13 mouse cellular contexts compared by ENCODE assay signal in genomic region chr6:146195854-146196457, GRCm38 (mm10).
DNase-seq lines count a peak whose midpoint lies in the region; ATAC-seq lines count a peak whose summit lies in the region.
"Had no signal": no experiment of that assay in that cellular context is flagged by ENCODE, and none has a peak within 500 bp of the region (broad histone marks: within the 10 kb centered on the region; RNA-seq: fewer than 3 reads in every experiment).

No protein-coding gene starts in this region.

- no peaks in the 10 kb centered on the region for H3K4me1 ChIP-seq in brown adipose tissue, adult 24 weeks (ENCODE audit: control insufficient read depth, insufficient read depth, insufficient read length, low read length)
- H3K4me1 ChIP-seq in hindbrain, embryonic 13.5 days (replicated peaks): no peaks in the 10 kb centered on the region
- H3K4me1 ChIP-seq: embryonic facial prominence, embryonic 12.5 days had no signal

- H3K4me3 ChIP-seq in brown adipose tissue, adult 24 weeks (ENCODE audit: insufficient read depth, low read depth, low read length): no peak overlapping the region
- no peak overlapping the region for H3K4me3 ChIP-seq in hindbrain, embryonic 13.5 days
- H3K4me3 ChIP-seq: embryonic facial prominence, embryonic 12.5 days; kidney, embryonic 15.5 days; layer of hippocampus, adult 2 months; left cerebral cortex, adult 2 months; limb, embryonic 12.5 days had no signal

- no peaks in the 10 kb centered on the region for H3K36me3 ChIP-seq in hindbrain, embryonic 13.5 days
- H3K36me3 ChIP-seq: embryonic facial prominence, embryonic 12.5 days; limb, embryonic 12.5 days had no signal

- no peaks in the 10 kb centered on the region for H3K9me3 ChIP-seq in hindbrain, embryonic 13.5 days
- H3K9me3 ChIP-seq: embryonic facial prominence, embryonic 12.5 days; kidney, embryonic 15.5 days had no signal

- 89% methylated on average over 7 of the region's 7 CpGs for WGBS in hindbrain, embryonic 13.5 days

- H3K4me2 ChIP-seq in hindbrain, embryonic 13.5 days: no peak overlapping the region
- H3K4me2 ChIP-seq: embryonic facial prominence, embryonic 12.5 days; kidney, embryonic 15.5 days; limb, embryonic 12.5 days had no signal

- peak; percentile 16 for DNase-seq in lung, postnatal 25 days (ENCODE audit: low spot score)
- DNase-seq in lung, postnatal 4 days: no peak
- peak; percentile 74 for DNase-seq in adipocyte (ENCODE audit: low spot score)
- no peak for DNase-seq in frontal cortex, adult 2 months (ENCODE audit: extremely low spot score in 1 of 2, low spot score in 1 of 2)
- DNase-seq in urinary bladder, postnatal 25 days (ENCODE audit: low spot score): no peak
- DNase-seq: gastrocnemius, postnatal 36 days had no signal

- peak overlapping the region; percentile 22; the same call in 1 of the 2 replicates for H3K27ac ChIP-seq in brown adipose tissue, adult 24 weeks (replicated peaks; ENCODE audit: low read depth, low read length)
- no peak overlapping the region for H3K27ac ChIP-seq in hindbrain, embryonic 13.5 days
- H3K27ac ChIP-seq: embryonic facial prominence, embryonic 12.5 days; kidney, embryonic 15.5 days; left cerebral cortex, adult 2 months; limb, embryonic 12.5 days had no signal

- H3K9ac ChIP-seq in hindbrain, embryonic 13.5 days: no peak overlapping the region
- H3K9ac ChIP-seq: embryonic facial prominence, embryonic 12.5 days; kidney, embryonic 15.5 days; limb, embryonic 12.5 days had no signal

- ATAC-seq in hindbrain, embryonic 13.5 days (ENCODE audit: low FRiP score): no peak

- H3K27me3 ChIP-seq in hindbrain, embryonic 13.5 days: no peaks in the 10 kb centered on the region
- H3K27me3 ChIP-seq: embryonic facial prominence, embryonic 12.5 days; kidney, embryonic 15.5 days; limb, embryonic 12.5 days had no signal

Comparison
In these comparisons a context has a peak if more than half of its experiments do, and no peak if none do; other contexts are left out.
1. DNase-seq: peak in lung, postnatal 25 days (single experiment) and adipocyte (single experiment); none in lung, postnatal 4 days (0 of 2), frontal cortex, adult 2 months (0 of 2) and urinary bladder, postnatal 25 days (single experiment).